Mouse (Mus musculus): ENCODE results near the gene Gm4724. TPM values are rescaled to one million over a fixed set of nuclear protein-coding genes. Genes with fewer than 3 reads are reported as not detected.
"Not testable (repeated sequence)": the region's sequence is repeated elsewhere in the genome, so short reads cannot be mapped to it uniquely, and the experiment has no call there.

Gm4724 gene
- total RNA-seq (2021): 1 to 10 TPM; 1.3 to 4.7 TPM
- long read RNA-seq, experiment 1, partial matches to known transcripts: 0 of 3 reads
- long read RNA-seq, experiment 1, other reads (novel, unspliced or antisense): 1 of 3 reads
- long read RNA-seq, experiment 2, partial matches to known transcripts: 0 of 1 reads
- long read RNA-seq, experiment 2, other reads (novel, unspliced or antisense): 0 of 1 reads

GRCm38 (mm10) chr2:175435707-175436106, at the start of gene Gm4724:
TSS of gene Gm4724 (minus strand) at chr2:175435807.
- not testable (repeated sequence) for DNase-seq

- DNase-seq: not testable (repeated sequence)
Measured at GRCm38 (mm10) chr2:175469685-175470084, 34.1 kb upstream of the Gm4724 start, which contains the start of gene Zfp965. TSS of gene Zfp965 (plus strand) at chr2:175469985.

Other genes starting within 250 kb of the Gm4724 start
- 10 to 100 TPM; 26.3 to 40.4 TPM for gene Gm14391, start 228.9 kb downstream of the Gm4724 start, total RNA-seq (2021)
- 1 to 10 TPM in 1 of 2 experiments, not detected in 1; 4.8 TPM for gene Gm14440, start 160.7 kb downstream of the Gm4724 start, total RNA-seq (2021)
- gene Gm4631, start 97.6 kb downstream of the Gm4724 start, total RNA-seq (2021): 10 to 100 TPM; 17.0 to 21.5 TPM
- 1 to 10 TPM; 2.5 to 3.8 TPM for gene Zfp968, start 63.4 kb downstream of the Gm4724 start, total RNA-seq (2021)
- gene Zfp965, start 34.2 kb upstream of the Gm4724 start, total RNA-seq (2021): 1 to 10 TPM; 3.9 to 5.0 TPM
- not detected for gene Gm11007, start 208.2 kb upstream of the Gm4724 start, total RNA-seq (2021)

Measured in gastrocnemius, postnatal 10 days (tissue).